Mouse (Mus musculus) skeletal muscle tissue, adult 2 months (tissue): Measurements from ENCODE around the gene Dlg2.

Experiments used
- DNase-seq: peaks from one replicate; pipeline ENCODE4 v3.0.0-alpha.2; 2012; ENCODE audit warnings: low read depth, low spot score

Gene Dlg2

DNA sequence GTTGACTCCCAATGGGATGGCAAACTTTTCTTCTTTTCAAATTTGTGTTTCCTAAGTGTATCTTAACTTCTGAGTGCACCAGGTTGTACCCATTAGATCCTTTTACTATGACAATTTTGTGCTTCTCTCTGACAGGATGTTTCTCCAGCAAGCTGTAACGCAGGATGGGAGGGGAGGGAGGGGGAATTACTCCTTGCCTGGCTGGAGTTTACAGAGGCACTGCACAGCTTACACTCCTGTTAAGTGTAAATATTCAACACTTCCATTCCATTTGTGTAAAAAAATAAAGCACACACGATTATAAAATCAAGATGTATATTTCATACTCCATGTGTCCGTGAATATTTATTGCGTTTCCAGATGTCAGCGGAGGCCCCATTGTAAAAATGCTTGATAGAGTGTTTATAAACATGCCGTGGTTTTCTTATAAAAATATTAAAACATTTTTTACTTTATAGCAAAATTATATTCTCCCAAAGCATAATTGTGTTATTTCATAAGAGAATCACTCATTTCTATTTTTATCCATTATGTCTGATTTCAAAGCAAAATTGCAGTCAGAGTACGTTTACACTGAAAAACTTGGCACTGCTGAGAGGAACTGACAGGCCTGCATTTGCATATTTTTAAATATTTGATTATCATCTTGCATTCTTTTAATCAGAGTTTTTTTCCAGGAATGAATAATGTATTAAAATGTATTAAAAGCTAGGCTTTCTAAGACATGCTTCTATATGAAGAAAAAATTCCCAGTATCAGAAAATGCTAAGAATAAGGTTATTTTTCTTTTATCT, 1972.5 kb downstream of the Dlg2 start:
- DNase-seq: no peak

GRCm38 (mm10) chr7:92454176-92454575, 1977.7 kb downstream of the Dlg2 start:
- DNase-seq: no peak

- DNase-seq: no peak
Observed at GRCm38 (mm10) chr7:92455927-92456326, 1979.5 kb downstream of the Dlg2 start.

DNA sequence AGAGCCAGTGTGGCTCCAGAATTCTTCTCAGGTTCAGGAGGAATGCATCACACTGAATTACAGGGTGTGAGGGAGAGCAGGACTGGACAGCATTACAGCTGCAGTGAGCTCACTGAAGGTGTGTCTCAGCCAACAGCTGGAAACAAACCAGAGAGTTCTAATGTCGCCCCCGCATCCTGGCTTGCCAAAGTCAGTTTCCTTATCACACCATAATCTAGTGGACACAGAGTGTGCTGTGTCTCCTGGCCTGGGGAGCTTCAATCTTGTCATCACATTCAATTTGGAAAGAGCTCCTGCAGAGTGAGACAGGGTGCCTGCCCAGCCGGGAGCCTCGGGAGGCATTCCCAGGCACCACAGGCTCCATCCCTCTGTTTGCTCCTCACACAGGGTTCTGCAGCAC, 1981.3 kb downstream of the Dlg2 start:
- DNase-seq: peak; percentile 57

DNA sequence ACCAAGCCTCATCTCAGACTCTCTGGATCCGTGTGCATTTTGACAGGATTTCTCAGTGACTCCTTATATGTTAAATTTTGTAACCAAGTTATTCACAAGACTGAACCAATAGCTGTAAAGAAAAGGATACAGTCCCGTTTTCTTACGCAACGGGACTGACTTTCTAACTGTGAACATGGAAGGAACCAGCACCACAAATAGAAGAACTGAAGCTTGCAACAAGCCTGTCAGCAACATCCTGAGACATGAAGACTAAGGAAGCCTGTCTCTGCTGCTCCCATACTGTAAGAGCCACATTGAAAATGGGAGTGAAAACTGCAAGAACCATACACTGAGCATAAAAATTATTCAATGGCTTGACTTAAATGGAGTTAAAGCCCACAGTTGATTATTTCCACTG, 1981.8 kb downstream of the Dlg2 start:
- DNase-seq: no peak

- no peak for DNase-seq
Observed at GRCm38 (mm10) chr7:92460578-92460977, 1984.1 kb downstream of the Dlg2 start.

DNA sequence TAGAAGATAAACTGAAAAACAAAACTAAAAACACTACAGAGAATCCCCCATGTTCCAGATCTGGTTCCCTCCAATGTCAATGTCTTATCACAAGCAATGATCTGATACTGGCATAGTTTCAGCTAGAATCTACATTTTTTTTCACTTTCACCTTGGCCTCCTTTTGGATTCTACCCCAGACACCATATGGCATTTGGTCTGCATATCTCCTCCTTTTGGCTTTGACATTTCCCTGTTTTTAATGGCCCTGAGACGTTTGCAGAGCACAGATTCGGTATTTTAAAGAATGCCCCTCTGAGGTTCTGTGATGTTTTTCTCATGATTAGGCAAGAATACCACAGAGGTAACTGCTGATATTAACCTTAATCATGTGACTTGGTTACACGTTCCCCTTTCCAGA, 1984.8 kb downstream of the Dlg2 start:
- no peak for DNase-seq

GRCm38 (mm10) chr7:92463080-92463877, 1986.8 kb downstream of the Dlg2 start:
- DNase-seq: no peak

DNA sequence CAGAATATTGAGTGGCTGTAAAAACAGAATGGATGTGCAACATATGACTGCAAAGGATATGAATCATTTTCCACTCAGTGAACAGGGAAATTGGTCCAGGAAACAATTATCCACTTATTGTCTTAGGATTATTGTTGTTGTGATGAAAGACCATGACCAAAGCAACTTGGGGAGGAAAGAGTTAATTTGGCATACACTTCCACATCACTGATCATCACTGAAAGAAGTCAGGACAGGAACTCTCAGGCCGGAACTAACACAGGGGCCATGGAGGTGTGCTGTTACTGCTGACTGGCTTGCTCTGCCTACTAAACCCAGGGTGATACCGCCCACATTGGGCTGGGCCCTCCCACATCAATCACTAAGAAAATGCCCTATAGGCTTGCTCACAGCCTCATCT, 1987.8 kb downstream of the Dlg2 start:
- no peak for DNase-seq

- no peak for DNase-seq
Observed at GRCm38 (mm10) chr7:92479143-92479542, 2002.7 kb downstream of the Dlg2 start.

DNA sequence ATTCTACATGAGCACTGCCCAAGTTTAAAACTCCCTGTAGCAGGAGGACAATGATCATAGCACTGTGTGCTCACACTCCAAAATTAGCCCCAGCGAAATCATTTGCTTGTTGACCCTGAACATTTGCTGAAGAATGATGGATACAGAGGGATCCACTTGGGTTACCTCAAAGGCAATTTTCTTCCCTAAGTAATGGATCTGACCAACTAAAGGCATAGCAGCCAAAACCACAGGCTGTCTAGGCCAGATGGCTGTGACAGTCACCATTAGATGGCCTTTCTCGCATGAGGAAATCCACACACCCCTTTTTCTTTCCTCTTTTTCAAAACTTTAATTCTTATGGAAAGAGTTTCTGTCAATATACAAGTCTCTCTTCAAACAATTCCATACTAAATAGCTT, 2003.3 kb downstream of the Dlg2 start:
- no peak for DNase-seq

DNA sequence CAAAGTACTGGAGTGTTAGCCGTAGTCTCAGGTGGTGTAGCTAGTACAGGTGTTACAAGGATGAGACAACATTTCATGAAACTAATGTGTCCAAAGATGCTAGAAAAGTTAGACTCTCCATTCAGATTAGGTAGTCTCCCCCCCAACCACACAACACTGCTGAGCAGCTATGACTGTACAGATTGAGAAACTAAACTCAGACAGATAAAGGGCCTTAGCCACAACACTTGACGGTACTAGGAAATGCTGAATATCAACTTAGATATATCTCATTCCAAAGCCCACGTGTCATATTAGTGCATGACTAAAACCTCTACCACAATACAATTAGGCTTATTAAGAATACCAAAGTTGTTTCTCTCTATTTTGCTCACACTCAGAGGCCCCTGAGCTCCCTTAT, 2006.9 kb downstream of the Dlg2 start:
- DNase-seq: no peak

- DNase-seq: no peak
Observed at GRCm38 (mm10) chr7:92485881-92486710, 2009.6 kb downstream of the Dlg2 start.

- DNase-seq: no peak
Observed at GRCm38 (mm10) chr7:92486878-92487277, 2010.4 kb downstream of the Dlg2 start.

DNA sequence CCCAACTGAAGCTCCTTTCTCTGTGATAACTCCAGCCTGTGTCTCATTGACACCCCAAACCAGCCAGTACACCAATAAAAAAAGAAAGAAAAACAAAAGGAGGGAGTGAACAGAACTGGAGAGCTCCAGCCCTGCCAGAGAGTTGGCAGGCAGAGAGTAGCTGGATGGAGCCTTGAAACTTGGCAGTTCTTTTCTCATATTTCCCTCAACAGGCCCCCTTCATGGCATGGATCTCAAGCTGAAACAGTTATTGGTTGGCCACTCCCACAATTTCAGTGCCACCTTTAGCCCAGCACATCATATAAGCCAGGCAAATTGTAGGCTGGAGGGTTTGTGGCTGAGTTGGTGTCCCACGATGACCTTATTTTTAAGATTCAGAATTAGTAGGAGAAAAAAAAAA, 2015.8 kb downstream of the Dlg2 start:
- DNase-seq: no peak

- no peak for DNase-seq
Observed at GRCm38 (mm10) chr7:92493521-92493920, 2017.0 kb downstream of the Dlg2 start.
